Mouse (Mus musculus) embryonic facial prominence, embryonic 14.5 days (tissue): ENCODE measurements around the gene Mpped2. TPM values are rescaled to one million over a fixed set of nuclear protein-coding genes. Genes with fewer than 3 reads are reported as not detected.

ENCODE experiments used
- ATAC-seq: fragments of 200-750 bp; cut with Nextera tagmentation; 2 replicates; pipeline ENCODE4 v1.8.0; 2017; ENCODE audit warnings: low read depth, moderate number of reproducible peaks, moderate TSS enrichment
- DNase-seq: peaks from one replicate; pipeline ENCODE4 v3.0.0-alpha.2; 2015; ENCODE audit warnings: low spot score
- H3K27ac ChIP-seq: fragments of 300-500 bp; sonication (generic); replicated peaks from 2 replicates; pipeline ENCODE4 v1.5.1; 2014; ENCODE audit warnings: low read depth, mild to moderate bottlenecking, low read length, moderate library complexity
- H3K27me3 ChIP-seq: fragments of 300-500 bp; sonication (generic); replicated peaks from 2 replicates; pipeline ENCODE4 v1.6.1; 2014; ENCODE audit warnings: low read length; ENCODE audit not compliant: control insufficient read depth, insufficient read depth
- H3K36me3 ChIP-seq: fragments of 300-500 bp; sonication (generic); 2 replicates; pipeline ENCODE4 v1.6.1; 2014; ENCODE audit warnings: low read length, mixed read lengths; ENCODE audit not compliant: control insufficient read depth, insufficient read depth
- H3K4me1 ChIP-seq: fragments of 300-500 bp; sonication (generic); 2 replicates; pipeline ENCODE4 v1.6.1; 2014; ENCODE audit warnings: antibody characterized with exemption, low read length; ENCODE audit not compliant: control insufficient read depth, insufficient read depth
- H3K4me2 ChIP-seq: fragments of 300-500 bp; sonication (generic); 2 replicates; pipeline ENCODE4 v1.6.1; 2014; ENCODE audit warnings: low read depth, mild to moderate bottlenecking, low read length, moderate library complexity, mixed read lengths
- H3K4me3 ChIP-seq: fragments of 300-500 bp; sonication (generic); 2 replicates; pipeline ENCODE4 v1.5.1; 2014; ENCODE audit warnings: low read depth, mild to moderate bottlenecking, low read length
- H3K9ac ChIP-seq: fragments of 300-500 bp; sonication (generic); 2 replicates; pipeline ENCODE4 v1.6.1; 2014; ENCODE audit warnings: low read depth, mild to moderate bottlenecking, low read length, moderate library complexity, mixed read lengths
- H3K9me3 ChIP-seq: fragments of 300-500 bp; sonication (generic); 2 replicates; pipeline ENCODE4 v1.6.1; 2016; ENCODE audit warnings: low read length; ENCODE audit not compliant: control insufficient read depth
- WGBS: fragments of 180-500 bp; shearing (Covaris S2); extraction: QIAGEN DNeasy Blood & Tissue Kit; methylation state at CpG from one replicate; pipeline ENCODE4 v1.1.7; 2014; 5-methylcytosine and 5-hydroxymethylcytosine counted together
- polyA plus RNA-seq: library from polyadenylated mRNA; unstranded; fragments of >200 nt; fragmentation: Nextera tagmentation; extraction: Ambion mirVana; gene quantifications from 2 replicates; pipeline ENCODE4 v1.2.1, GENCODE M21; 2014

Mpped2 gene
- polyA plus RNA-seq, 1 experiment from 2014 or later = 52.5 TPM

DNA sequence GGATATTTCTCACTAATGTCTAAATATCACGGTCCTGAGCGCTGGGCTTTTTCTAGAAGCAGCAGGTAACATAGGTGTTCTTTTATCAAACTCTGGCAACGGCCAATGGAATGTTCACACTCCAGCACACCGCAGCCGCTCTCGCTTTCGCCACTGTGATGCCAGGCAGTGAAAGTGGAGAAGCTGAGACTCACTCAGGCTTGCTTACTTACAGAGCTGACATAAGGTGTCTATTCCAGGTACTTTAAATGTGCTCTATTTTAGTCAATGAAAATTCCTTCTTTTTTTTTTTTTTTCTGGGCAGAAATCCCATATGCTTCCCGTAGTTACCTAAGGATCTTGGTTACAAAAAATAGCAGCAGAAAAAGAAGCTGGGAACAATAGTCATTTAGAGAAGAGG, 18.8 kb upstream of the Mpped2 start:
- 49% methylated on average over 8 of the region's 8 CpGs for WGBS
- DNase-seq (no peak), ATAC-seq (0 out of 2 replicates have a peak, but pooled peaks have one; percentile 30)
- Histone ChIP-seq H3K9ac (no peak overlapping the region), H3K4me1 (no peaks in the 10 kb centered on the region), H3K27ac (0 out of 2 replicates have a peak overlapping the region, but pooled peaks have one; percentile 21), H3K4me2 (no peak overlapping the region), H3K36me3 (no peaks in the 10 kb centered on the region), H3K27me3 (no peaks in the 10 kb centered on the region), H3K9me3 (no peaks in the 10 kb centered on the region), H3K4me3 (no peak overlapping the region)

DNA sequence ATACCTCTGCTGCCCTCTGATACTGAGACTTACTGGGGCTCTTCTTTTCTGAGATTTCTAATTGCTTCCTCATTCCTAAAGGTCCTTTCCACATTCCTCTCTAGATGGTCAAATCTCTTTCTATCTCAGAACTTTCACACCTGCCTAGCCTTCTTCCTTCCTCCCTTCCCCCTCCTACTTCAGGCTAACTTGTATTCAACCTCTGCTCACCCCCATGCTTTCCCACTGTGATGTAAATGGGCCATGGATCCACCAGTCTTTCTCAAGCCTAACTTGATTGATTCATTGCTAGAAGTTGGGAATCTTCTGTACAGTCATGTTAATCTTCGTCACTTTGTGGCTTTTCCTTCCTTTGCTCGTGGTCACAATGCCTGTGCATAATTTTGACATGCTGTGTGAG, 15.6 kb upstream of the Mpped2 start:
- 55% methylated on average over 2 of the region's 2 CpGs for WGBS
- DNase-seq (no peak), ATAC-seq (no peak)
- H3K27me3 ChIP-seq = no peaks in the 10 kb centered on the region
- no peak overlapping the region for H3K27ac ChIP-seq
- 0 out of 2 replicates have a peak, but pooled peaks cover 1% of the 10 kb centered on the region for H3K4me1 ChIP-seq
- no peak overlapping the region for H3K4me2 ChIP-seq
- no peak overlapping the region for H3K9ac ChIP-seq
- H3K4me3 ChIP-seq = no peak overlapping the region
- no peaks in the 10 kb centered on the region for H3K36me3 ChIP-seq
- H3K9me3 ChIP-seq = no peaks in the 10 kb centered on the region

DNA sequence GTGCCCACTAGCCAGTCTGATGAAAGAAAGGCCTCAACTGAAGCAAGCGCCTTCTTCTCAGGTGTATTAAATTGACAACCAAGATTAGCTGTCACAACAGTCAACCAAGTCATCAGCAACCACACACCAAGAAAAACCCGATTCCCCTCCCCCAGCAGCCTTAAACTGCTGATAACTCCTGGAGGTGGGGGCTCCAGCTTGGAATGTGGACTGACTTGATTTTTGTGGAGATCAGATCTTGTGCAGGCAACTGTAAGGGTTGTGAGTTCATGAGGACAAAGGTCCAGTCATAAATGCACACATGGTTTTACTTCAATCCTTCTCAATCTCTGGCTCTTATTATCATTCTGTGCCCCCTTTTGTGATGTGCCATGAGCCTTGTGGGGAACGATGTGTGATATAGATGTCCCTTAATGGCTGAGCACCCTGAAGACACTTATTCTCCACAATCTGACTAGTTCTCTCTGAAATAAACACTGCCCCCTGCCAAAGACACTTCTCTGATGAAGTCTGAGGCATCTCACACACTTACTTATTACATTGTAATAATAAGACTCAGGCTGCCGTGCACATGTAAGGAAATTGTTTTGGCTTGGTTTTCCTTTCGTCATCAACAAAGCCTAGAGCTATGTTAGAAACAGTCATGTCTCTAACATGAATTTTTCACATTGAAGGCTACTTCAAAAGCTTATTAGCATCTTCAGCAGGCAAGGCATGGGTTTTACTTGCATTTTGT, 13.2 kb upstream of the Mpped2 start:
- Histone ChIP-seq H3K27ac (no peak overlapping the region), H3K4me3 (no peak overlapping the region), H3K9me3 (no peaks in the 10 kb centered on the region), H3K27me3 (no peaks in the 10 kb centered on the region), H3K4me2 (no peak overlapping the region), H3K36me3 (no peaks in the 10 kb centered on the region), H3K9ac (no peak overlapping the region), H3K4me1 (peaks cover 9% of the 10 kb centered on the region; the same call in 1 of the 2 replicates)
- WGBS = 56% methylated on average over 5 of the region's 5 CpGs
- DNase-seq = no peak
- no peak for ATAC-seq

DNA sequence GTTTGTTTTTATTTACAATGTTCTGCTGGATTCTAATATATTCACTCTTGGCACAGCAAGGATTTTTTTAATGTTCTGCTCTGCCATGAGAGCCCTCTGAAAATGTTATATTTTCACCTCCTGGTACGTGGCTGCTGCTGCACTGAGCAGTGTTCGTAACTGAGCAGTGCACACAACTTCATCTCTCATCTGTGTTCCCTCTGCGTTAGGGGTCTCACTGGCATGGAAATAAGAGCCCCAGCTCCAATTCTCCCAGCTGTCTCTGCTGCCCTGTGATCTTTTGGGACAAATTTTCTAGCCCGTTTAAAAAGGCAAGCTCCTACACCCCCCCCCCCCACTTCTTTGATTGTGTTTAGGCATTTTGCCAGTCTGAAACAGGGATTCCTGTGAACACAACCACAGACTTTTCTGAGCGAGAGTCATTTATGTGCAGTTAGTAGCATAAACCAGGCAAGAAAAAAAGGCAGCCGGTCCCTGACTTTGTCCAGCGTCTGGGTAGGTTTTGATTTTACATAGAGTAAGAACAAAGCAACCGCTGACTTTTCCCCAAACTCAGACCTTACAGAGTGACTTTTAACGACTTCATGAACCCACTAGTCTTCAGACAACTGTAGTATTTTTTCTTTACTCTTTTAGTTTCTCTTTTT, 9.8 kb upstream of the Mpped2 start:
- H3K4me2 ChIP-seq = peak overlapping the region; percentile 49

DNA sequence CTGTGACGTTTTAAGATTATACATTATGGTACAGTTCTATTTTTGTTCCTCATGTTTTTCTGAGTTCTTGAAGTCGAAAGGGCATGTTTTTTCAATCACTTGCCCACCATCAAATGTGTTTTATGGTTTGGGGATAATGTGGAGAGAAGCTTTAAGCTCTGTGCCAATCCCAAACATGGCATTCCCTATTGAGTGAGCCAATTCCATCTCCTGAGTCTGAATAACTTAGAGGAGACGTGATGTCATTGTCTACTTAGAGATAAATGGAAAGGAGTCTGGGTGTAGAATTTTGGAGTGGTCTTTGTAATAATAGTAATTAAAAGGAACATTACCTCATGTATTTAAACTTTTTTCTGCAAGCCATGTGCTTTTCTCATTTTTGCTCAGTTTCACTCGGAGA, 9.2 kb upstream of the Mpped2 start:
- Histone ChIP-seq H3K4me1 (peaks cover 9% of the 10 kb centered on the region; the same call in 1 of the 2 replicates), H3K4me3 (peak overlapping the region; percentile 20; the same call in 1 of the 2 replicates), H3K27ac (peak overlapping the region; percentile 79), H3K27me3 (no peaks in the 10 kb centered on the region), H3K9ac (no peak overlapping the region), H3K36me3 (no peaks in the 10 kb centered on the region), H3K4me2 (peak overlapping the region; percentile 49), H3K9me3 (no peaks in the 10 kb centered on the region)
- 27% methylated on average over 4 of the region's 4 CpGs for WGBS
- DNase-seq = peak; percentile 75
- no peak for ATAC-seq

More for the DNA sequence above, 9.8 kb upstream of the Mpped2 start:
- Histone ChIP-seq H3K9me3 (no peaks in the 10 kb centered on the region), H3K27me3 (no peaks in the 10 kb centered on the region), H3K27ac (peak overlapping the region; percentile 79), H3K4me1 (peaks cover 9% of the 10 kb centered on the region; the same call in 1 of the 2 replicates), H3K4me3 (peak overlapping the region; percentile 20; the same call in 1 of the 2 replicates), H3K9ac (no peak overlapping the region), H3K36me3 (no peaks in the 10 kb centered on the region)
- DNase-seq = peak; percentile 72
- WGBS = 13% methylated on average over 9 of the region's 9 CpGs
- ATAC-seq = peak; percentile 76; the same call in 1 of the 2 replicates

DNA sequence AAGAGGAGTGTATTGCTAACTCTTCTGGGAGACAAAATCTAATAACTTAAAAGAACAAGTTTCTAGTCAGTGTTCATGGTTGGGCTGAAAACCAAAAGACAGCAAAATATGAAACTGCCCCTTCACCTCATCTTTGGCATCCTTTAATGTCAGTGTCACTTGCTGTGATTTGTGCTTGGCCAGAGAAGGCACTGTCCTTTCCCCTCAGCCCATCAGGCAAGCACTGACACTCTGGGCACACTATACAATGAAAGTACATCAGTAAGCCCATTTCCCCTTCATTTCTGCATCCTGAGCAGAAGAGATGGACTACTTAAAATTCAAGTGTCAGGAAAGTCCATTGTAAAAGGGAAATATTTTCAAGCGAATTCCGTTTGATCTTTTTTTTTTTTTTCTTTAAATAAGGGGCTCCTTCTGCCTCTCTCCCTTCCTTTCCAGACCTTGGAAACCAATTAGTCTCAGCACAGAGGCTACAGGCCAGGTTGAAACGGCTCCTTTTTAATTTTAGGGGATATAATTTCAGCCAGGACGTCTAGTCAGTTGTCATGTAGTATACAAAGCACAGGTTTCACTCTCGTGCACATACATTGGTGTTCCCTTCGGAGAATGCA, 1.2 kb upstream of the Mpped2 start:
- H3K4me2 ChIP-seq = peak overlapping the region; percentile 95
- 6% methylated on average over 6 of the region's 6 CpGs for WGBS

DNA sequence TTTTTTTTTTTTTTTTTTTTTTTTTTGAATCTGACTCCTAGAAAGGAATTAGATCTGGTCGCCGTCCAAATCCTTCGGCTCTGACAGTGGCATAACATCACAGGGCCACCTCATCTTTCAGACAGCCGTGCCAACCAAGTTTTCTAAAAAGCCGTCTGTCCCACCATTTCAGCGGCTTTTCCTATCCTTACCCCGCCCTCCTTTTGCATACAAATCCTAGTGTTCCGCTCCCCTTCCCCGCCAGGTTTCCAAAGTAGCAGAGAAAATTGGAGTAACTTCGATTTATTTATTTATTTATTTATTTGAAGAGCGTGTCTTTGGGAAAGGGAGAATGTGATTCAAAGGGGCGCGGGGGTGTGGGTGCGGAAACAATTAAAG, 675 bp upstream of the Mpped2 start:
- Histone ChIP-seq H3K4me1 (peaks cover 7% of the 10 kb centered on the region), H3K27ac (peak overlapping the region; percentile 97), H3K4me3 (peak overlapping the region; percentile 87), H3K27me3 (0 out of 2 replicates have a peak, but pooled peaks cover 3% of the 10 kb centered on the region), H3K9ac (peak overlapping the region; percentile 96; the same call in 1 of the 2 replicates), H3K36me3 (no peaks in the 10 kb centered on the region), H3K4me2 (peak overlapping the region; percentile 95), H3K9me3 (no peaks in the 10 kb centered on the region)
- DNase-seq = peak; percentile 72
- whole genome bisulfite sequencing = under 1% methylated on average over 14 of the region's 14 CpGs
- no peak for ATAC-seq

More for the DNA sequence above, 1.2 kb upstream of the Mpped2 start:
- Histone ChIP-seq H3K4me1 (peaks cover 6% of the 10 kb centered on the region), H3K36me3 (no peaks in the 10 kb centered on the region), H3K4me3 (no peak overlapping the region), H3K27me3 (0 out of 2 replicates have a peak, but pooled peaks cover 3% of the 10 kb centered on the region), H3K27ac (no peak overlapping the region), H3K9ac (no peak overlapping the region), H3K9me3 (no peaks in the 10 kb centered on the region)
- no peak for ATAC-seq
- DNase-seq = no peak

DNA sequence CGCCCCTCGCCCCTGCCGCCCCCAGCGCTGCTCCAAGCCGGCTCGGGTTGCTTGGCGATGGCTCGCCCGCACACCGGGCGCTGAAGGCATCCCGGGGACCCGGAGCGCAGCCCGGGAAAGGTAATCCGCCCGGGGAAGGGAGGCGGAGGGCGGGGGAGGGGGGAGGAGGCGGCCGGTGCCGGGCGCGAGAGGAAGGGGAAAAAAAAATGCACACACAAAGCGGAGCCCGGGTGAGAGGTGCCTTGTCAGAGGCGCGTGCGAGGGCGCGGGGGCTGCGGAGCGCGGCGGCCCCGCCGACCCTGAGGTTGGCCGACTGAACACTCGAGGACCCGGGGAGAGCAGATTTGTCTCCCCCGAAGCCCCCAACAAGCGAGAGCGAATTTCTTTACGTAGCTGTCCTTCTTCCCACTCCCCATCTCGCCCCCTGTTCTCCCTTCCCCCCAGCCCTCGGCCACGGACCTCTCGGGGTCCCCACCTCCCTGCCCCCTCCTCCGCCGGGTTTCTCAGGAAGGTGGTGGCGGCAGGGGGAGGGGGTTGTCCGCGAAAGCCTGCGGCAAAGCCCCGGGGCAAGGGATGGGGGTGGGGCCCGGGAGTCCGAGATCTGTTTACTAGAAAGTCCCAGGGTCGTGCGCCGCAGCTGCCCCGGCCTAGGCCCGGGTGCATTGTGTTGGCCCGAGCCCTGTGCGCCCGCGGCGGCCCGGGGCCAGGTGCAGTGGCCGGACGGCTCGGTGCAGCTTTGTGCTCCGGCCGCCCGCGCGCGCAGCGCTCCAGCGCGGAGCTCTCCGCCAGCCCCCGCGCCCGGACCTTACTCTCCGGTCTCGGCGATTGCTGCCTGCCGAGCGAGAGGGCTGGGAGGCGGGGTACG, 865 bp downstream of the Mpped2 start:
- H3K9ac ChIP-seq = peak overlapping the region; percentile 96
- H3K9me3 ChIP-seq = no peaks in the 10 kb centered on the region
- peak overlapping the region; percentile 87 for H3K4me3 ChIP-seq
- under 1% methylated on average over 40 of the region's 91 CpGs for WGBS
- peaks cover 10% of the 10 kb centered on the region for H3K4me1 ChIP-seq
- peak overlapping the region; percentile 95 for H3K4me2 ChIP-seq
- H3K27me3 ChIP-seq = 0 out of 2 replicates have a peak, but pooled peaks cover 3% of the 10 kb centered on the region
- no peaks in the 10 kb centered on the region for H3K36me3 ChIP-seq
- peak; percentile 63 for DNase-seq
- peak overlapping the region; percentile 97 for H3K27ac ChIP-seq
- peak; percentile 62 for ATAC-seq
